Mouse (Mus musculus) megakaryocyte-erythroid progenitor cell, adult 5-6 weeks (primary cell): ENCODE data around the gene Olfr905. TPM values are rescaled to one million over a fixed set of nuclear protein-coding genes. Genes with fewer than 3 reads are reported as not detected.

Experiments
- ATAC-seq: replicated peaks from 2 replicates; pipeline ENCODE4 v1.8.0; 2016; ENCODE audit warnings: mild to moderate bottlenecking, inconsistent platforms; ENCODE audit not compliant: severe bottlenecking, poor library complexity, low FRiP score, low TSS enrichment
- total RNA-seq, 2 experiments: library from RNA; stranded (forward) in 1 of 2; stranded (reverse) in 1 of 2; fragments of 200-1000, 215-1000 nt in 1 of 2; fragments of >200 nt in 1 of 2; fragmentation: Nextera tagmentation in 1 of 2; gene quantifications; 2 replicates each; pipeline ENCODE4 v1.2.3; 2014 to 2017

Gene Olfr905
- total RNA-seq (2014; fragmentation: Nextera tagmentation) (not detected in 2 replicates), total RNA-seq (2017) (not detected in 2 replicates)

- ATAC-seq = no peak
Measured at GRCm38 (mm10) chr9:38470807-38471206, at the start of gene Olfr905. Gene Olfr905, plus strand, starts transcription at chr9:38471107.

DNA sequence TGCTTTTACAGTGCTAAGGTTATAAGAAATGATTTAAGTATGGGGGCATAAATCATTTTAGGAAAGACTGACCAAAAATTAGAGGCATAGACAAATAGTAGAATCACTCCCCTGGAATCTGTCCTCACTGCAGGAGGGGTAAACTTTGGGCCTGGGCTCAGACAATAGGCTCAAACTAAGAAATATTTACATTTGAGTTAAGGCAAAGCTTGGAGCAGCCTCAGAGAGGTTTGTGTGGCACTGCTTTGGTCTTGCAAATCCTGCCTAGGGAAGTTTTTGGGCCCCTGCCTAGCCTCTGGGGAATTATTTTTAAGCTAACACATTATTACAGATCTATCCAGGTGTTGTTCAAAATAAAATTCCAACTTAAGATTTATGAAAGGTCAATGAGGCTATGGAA is 47.1 kb upstream of the Olfr905 start:
- ATAC-seq = no peak

- no peak for ATAC-seq
Measured at GRCm38 (mm10) chr9:38427026-38427425, 43.9 kb upstream of the Olfr905 start.

DNA sequence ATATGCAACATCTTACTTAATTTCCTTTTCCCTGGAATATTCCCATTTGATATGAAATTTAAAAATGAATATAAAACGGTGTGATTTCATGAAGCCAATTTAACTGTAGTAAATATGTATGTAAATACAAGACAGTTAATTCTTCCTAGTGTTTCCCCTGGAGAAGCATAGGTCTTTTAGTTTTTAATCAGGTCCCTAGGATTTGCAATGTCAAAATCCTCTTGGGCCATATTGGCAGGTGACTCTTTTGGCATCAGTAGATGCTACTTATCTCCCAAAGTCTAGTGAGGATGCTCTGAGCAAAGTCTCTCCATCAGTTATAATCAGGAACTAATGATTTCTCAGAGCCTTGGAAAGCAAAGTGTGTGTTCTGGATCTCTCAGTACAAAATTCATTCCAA is 41.8 kb upstream of the Olfr905 start, which contains the start of gene Olfr901:
Gene Olfr901 (plus strand): TSS at position 301 of the 400 bp plus-strand sequence.
- ATAC-seq = no peak

DNA sequence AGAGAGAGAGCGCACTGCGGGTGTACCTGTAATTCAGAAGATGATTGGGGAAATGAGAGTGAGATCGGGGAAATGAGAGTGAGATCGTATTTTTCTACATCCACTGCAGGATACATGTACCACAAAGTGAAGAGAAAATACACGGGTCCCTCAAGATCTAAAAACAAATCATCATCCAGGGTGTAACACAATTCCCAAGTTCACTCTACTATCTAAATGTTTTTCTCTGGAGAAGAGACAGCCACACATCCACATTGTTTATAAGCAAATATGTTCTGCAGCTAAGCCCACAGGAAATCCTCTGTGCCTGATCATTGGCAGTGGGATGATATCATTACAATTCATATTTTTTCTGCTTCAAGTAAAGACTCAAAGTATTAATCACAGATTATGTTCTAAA is 23.6 kb upstream of the Olfr905 start, which contains the start of gene Olfr902:
Gene Olfr902 (plus strand): TSS at position 301 of the 400 bp plus-strand sequence.
- no peak for ATAC-seq

- no peak for ATAC-seq
Measured at GRCm38 (mm10) chr9:38462844-38463243, 8.1 kb upstream of the Olfr905 start, which contains the start of gene Olfr904. Gene Olfr904, plus strand, starts transcription at chr9:38463144.

- no peak for ATAC-seq
Measured at GRCm38 (mm10) chr9:38486785-38487184, 15.9 kb downstream of the Olfr905 start, which contains the start of gene Olfr906. Gene Olfr906, plus strand, starts transcription at chr9:38487085.

- no peak for ATAC-seq
Measured at GRCm38 (mm10) chr9:38495501-38495900, 24.6 kb downstream of the Olfr905 start, which contains the start of gene Olfr907. Gene Olfr907, plus strand, starts transcription at chr9:38495801.

DNA sequence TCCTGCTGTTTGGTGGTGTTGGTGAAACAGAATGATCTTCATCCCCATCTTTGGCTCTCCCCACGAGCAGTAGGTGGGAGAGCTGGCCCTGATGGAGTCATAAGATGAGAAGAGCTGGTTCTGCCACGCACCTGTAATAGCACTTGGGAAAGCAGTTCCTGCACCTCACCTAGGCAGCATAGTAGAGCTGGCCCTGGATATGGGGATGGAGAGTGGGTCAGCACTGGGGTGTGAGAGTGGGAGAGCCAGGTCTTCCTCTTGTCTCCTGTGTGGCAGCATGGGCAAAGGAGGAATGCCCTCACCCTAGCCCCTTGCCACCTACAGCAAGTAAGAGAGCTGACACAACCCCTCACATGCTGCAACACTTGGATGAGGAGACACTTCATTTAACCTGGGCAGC is 41.4 kb downstream of the Olfr905 start:
- ATAC-seq = no peak

- ATAC-seq = no peak
Measured at GRCm38 (mm10) chr9:38521280-38521679, 50.4 kb downstream of the Olfr905 start, which contains the start of gene Olfr911-ps1. Gene Olfr911-ps1, plus strand, starts transcription at chr9:38521580.

Other genes starting within 250 kb of the Olfr905 start
- gene Olfr143, start 218.3 kb upstream of the Olfr905 start, total RNA-seq (2014; fragmentation: Nextera tagmentation) = not detected in 2 replicates
- not detected in 2 replicates for gene Olfr143, start 218.3 kb upstream of the Olfr905 start, total RNA-seq (2017)
- gene Olfr895, start 203.3 kb upstream of the Olfr905 start, total RNA-seq (2014; fragmentation: Nextera tagmentation) = not detected in 2 replicates
- not detected in 2 replicates for gene Olfr895, start 203.3 kb upstream of the Olfr905 start, total RNA-seq (2017)
- gene Olfr896-ps1, start 180.0 kb upstream of the Olfr905 start, total RNA-seq (2014; fragmentation: Nextera tagmentation) = not detected in 2 replicates
- not detected in 2 replicates for gene Olfr896-ps1, start 180.0 kb upstream of the Olfr905 start, total RNA-seq (2017)
- not detected in 2 replicates for gene Olfr25, start 142.0 kb upstream of the Olfr905 start, total RNA-seq (2014; fragmentation: Nextera tagmentation)
- not detected in 2 replicates for gene Olfr25, start 142.0 kb upstream of the Olfr905 start, total RNA-seq (2017)
- gene Olfr898, start 122.7 kb upstream of the Olfr905 start, total RNA-seq (2014; fragmentation: Nextera tagmentation) = not detected in 2 replicates
- not detected in 2 replicates for gene Olfr898, start 122.7 kb upstream of the Olfr905 start, total RNA-seq (2017)
- gene Olfr250, start 104.2 kb upstream of the Olfr905 start, total RNA-seq (2014; fragmentation: Nextera tagmentation) = not detected in 2 replicates
- gene Olfr250, start 104.2 kb upstream of the Olfr905 start, total RNA-seq (2017) = not detected in 2 replicates
- gene Olfr251, start 94.0 kb upstream of the Olfr905 start, total RNA-seq (2014; fragmentation: Nextera tagmentation) = not detected in 2 replicates
- not detected in 2 replicates for gene Olfr251, start 94.0 kb upstream of the Olfr905 start, total RNA-seq (2017)
- not detected in 2 replicates for gene Olfr147, start 69.4 kb upstream of the Olfr905 start, total RNA-seq (2014; fragmentation: Nextera tagmentation)
- gene Olfr147, start 69.4 kb upstream of the Olfr905 start, total RNA-seq (2017) = not detected in 2 replicates
- gene Olfr901, start 41.7 kb upstream of the Olfr905 start, total RNA-seq (2014; fragmentation: Nextera tagmentation) = not detected in 2 replicates
- not detected in 2 replicates for gene Olfr901, start 41.7 kb upstream of the Olfr905 start, total RNA-seq (2017)
- gene Olfr902, start 23.5 kb upstream of the Olfr905 start, total RNA-seq (2014; fragmentation: Nextera tagmentation) = not detected in 2 replicates
- not detected in 2 replicates for gene Olfr902, start 23.5 kb upstream of the Olfr905 start, total RNA-seq (2017)
- gene Olfr904, start 8.0 kb upstream of the Olfr905 start, total RNA-seq (2014; fragmentation: Nextera tagmentation) = not detected in 2 replicates
- gene Olfr904, start 8.0 kb upstream of the Olfr905 start, total RNA-seq (2017) = not detected in 2 replicates
- gene Olfr906, start 16.0 kb downstream of the Olfr905 start, total RNA-seq (2014; fragmentation: Nextera tagmentation) = not detected in 2 replicates
- gene Olfr906, start 16.0 kb downstream of the Olfr905 start, total RNA-seq (2017) = not detected in 2 replicates
- gene Olfr907, start 24.7 kb downstream of the Olfr905 start, total RNA-seq (2014; fragmentation: Nextera tagmentation) = not detected in 2 replicates
- not detected in 2 replicates for gene Olfr907, start 24.7 kb downstream of the Olfr905 start, total RNA-seq (2017)
- gene Olfr911-ps1, start 50.5 kb downstream of the Olfr905 start, total RNA-seq (2014; fragmentation: Nextera tagmentation) = not detected in 2 replicates
- gene Olfr911-ps1, start 50.5 kb downstream of the Olfr905 start, total RNA-seq (2017) = not detected in 2 replicates
- gene Olfr910, start 66.7 kb downstream of the Olfr905 start, total RNA-seq (2014; fragmentation: Nextera tagmentation) = not detected in 2 replicates
- not detected in 2 replicates for gene Olfr910, start 66.7 kb downstream of the Olfr905 start, total RNA-seq (2017)
- gene Olfr912, start 109.1 kb downstream of the Olfr905 start, total RNA-seq (2014; fragmentation: Nextera tagmentation) = not detected in 2 replicates
- gene Olfr912, start 109.1 kb downstream of the Olfr905 start, total RNA-seq (2017) = not detected in 2 replicates
- not detected in 2 replicates for gene Olfr913, start 121.7 kb downstream of the Olfr905 start, total RNA-seq (2014; fragmentation: Nextera tagmentation)
- not detected in 2 replicates for gene Olfr913, start 121.7 kb downstream of the Olfr905 start, total RNA-seq (2017)
- gene Olfr914, start 134.0 kb downstream of the Olfr905 start, total RNA-seq (2014; fragmentation: Nextera tagmentation) = not detected in 2 replicates
- gene Olfr914, start 134.0 kb downstream of the Olfr905 start, total RNA-seq (2017) = not detected in 2 replicates
- not detected in 2 replicates for gene Olfr916, start 188.8 kb downstream of the Olfr905 start, total RNA-seq (2014; fragmentation: Nextera tagmentation)
- gene Olfr916, start 188.8 kb downstream of the Olfr905 start, total RNA-seq (2017) = not detected in 2 replicates
- gene Olfr917, start 194.7 kb downstream of the Olfr905 start, total RNA-seq (2014; fragmentation: Nextera tagmentation) = not detected in 2 replicates
- gene Olfr917, start 194.7 kb downstream of the Olfr905 start, total RNA-seq (2017) = not detected in 2 replicates
- not detected in 2 replicates for gene Olfr918, start 203.5 kb downstream of the Olfr905 start, total RNA-seq (2014; fragmentation: Nextera tagmentation)
- not detected in 2 replicates for gene Olfr918, start 203.5 kb downstream of the Olfr905 start, total RNA-seq (2017)
- gene Olfr919, start 232.6 kb downstream of the Olfr905 start, total RNA-seq (2014; fragmentation: Nextera tagmentation) = not detected in 2 replicates
- not detected in 2 replicates for gene Olfr919, start 232.6 kb downstream of the Olfr905 start, total RNA-seq (2017)
- 12.3 and 16.2 TPM in 2 replicates for gene Vwa5a, start 247.2 kb downstream of the Olfr905 start, total RNA-seq (2014; fragmentation: Nextera tagmentation)
- gene Vwa5a, start 247.2 kb downstream of the Olfr905 start, total RNA-seq (2017) = 19.6 and 21.5 TPM in 2 replicates